Mouse (Mus musculus): ENCODE results near the gene Deaf1.
A peak's percentile ranks its signal among the peaks of the same experiment; 100 is the strongest.

The Deaf1 gene

GRCm38 (mm10) chr7:141294479-141294878 is 33.0 kb downstream of the Deaf1 start:
- DNase-seq, result no peak

GRCm38 (mm10) chr7:141293852-141294471 is 33.5 kb downstream of the Deaf1 start:
- DNase-seq, result no peak

- no peak for DNase-seq
Measured at GRCm38 (mm10) chr7:141292583-141293388, 34.7 kb downstream of the Deaf1 start.

GRCm38 (mm10) chr7:141291921-141292582 is 35.4 kb downstream of the Deaf1 start, which contains the start of gene Drd4:
TSS of gene Drd4 (plus strand) at chr7:141292006.
- DNase-seq, result no peak

- DNase-seq, result no peak
Measured at GRCm38 (mm10) chr7:141288042-141288441, 39.4 kb downstream of the Deaf1 start.

GRCm38 (mm10) chr7:141282756-141283155 is 44.7 kb downstream of the Deaf1 start:
- DNase-seq, result no peak

GRCm38 (mm10) chr7:141281442-141281841 is 46.0 kb downstream of the Deaf1 start:
- DNase-seq, result no peak

GRCm38 (mm10) chr7:141278766-141279590 is 48.5 kb downstream of the Deaf1 start, which contains the start of gene Sct:
TSS of gene Sct (minus strand) at chr7:141279133.
- no peak for DNase-seq

- DNase-seq, result no peak
Measured at GRCm38 (mm10) chr7:141277701-141278678, 49.5 kb downstream of the Deaf1 start.

- no peak for DNase-seq
Measured at GRCm38 (mm10) chr7:141276546-141276945, 50.9 kb downstream of the Deaf1 start, which contains the start of gene Cdhr5. TSS of gene Cdhr5 (minus strand) at chr7:141276786.

GRCm38 (mm10) chr7:141275356-141275755 is 52.1 kb downstream of the Deaf1 start:
- DNase-seq, result no peak

GRCm38 (mm10) chr7:141270631-141271030 is 56.9 kb downstream of the Deaf1 start:
- DNase-seq, result no peak

GRCm38 (mm10) chr7:141269273-141269545 is 58.3 kb downstream of the Deaf1 start:
- no peak for DNase-seq

GRCm38 (mm10) chr7:141268466-141269272 is 58.8 kb downstream of the Deaf1 start:
- DNase-seq, result no peak

- DNase-seq, result peak; percentile 76
Measured at GRCm38 (mm10) chr7:141265739-141266561, 61.5 kb downstream of the Deaf1 start, which contains the start of gene Irf7. TSS of gene Irf7 (minus strand) at chr7:141266481.

GRCm38 (mm10) chr7:141265411-141265738 is 62.1 kb downstream of the Deaf1 start:
- DNase-seq, result peak; percentile 26

- peak; percentile 78 for DNase-seq
Measured at GRCm38 (mm10) chr7:141264761-141265410, 62.6 kb downstream of the Deaf1 start.

- DNase-seq, result no peak
Measured at GRCm38 (mm10) chr7:141264041-141264700, 63.3 kb downstream of the Deaf1 start.

GRCm38 (mm10) chr7:141263640-141264039 is 63.9 kb downstream of the Deaf1 start:
- no peak for DNase-seq
